Mouse (Mus musculus): ENCODE results near the gene Cript. TPM values are rescaled to one million over a fixed set of nuclear protein-coding genes. Genes with fewer than 3 reads are reported as not detected.

The Cript gene
- total RNA-seq, 1 experiment = 35.4 TPM

DNA sequence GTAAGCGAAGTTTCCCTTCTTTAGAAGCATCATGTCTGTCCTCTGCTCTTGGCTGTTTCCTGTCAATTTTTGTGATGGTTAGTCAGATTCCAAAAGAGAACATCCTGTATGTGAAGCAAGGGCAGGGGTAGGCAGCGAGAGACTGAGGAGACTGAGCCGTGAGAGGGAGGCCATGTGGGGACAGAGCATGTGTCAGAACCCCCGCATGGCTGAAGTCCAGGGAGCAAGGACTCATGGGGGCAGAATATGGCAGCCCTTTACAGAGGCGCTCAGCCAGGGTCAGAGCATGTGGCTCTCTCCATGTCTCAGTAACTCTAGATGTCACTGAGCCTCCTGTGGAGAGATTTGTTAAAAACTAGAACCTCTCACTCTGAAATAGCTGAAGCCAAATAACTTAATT is 28.6 kb downstream of the Cript start:
- no peaks in the 10 kb centered on the region for H3K36me3 ChIP-seq (ENCODE audit: control insufficient read depth, insufficient read depth, low read length, poor library complexity, severe bottlenecking)
- no peaks in the 10 kb centered on the region for H3K9me3 ChIP-seq (ENCODE audit: control insufficient read depth, insufficient read depth, low read depth, low read length)
- no peak overlapping the region for H3K9ac ChIP-seq (ENCODE audit: insufficient read depth, low read depth, low read length, poor library complexity, severe bottlenecking)
- DNase-seq (ENCODE audit: low read depth, low spot score) = no peak
- TF ChIP-seq CHD2 (IDR thresholded peaks at IDR 0.05; ENCODE audit: low read depth, low read length) = no peak
- no peak for TF ChIP-seq ZC3H11A (IDR thresholded peaks at IDR 0.05; ENCODE audit: borderline replicate concordance, low read depth, low read length)
- TF ChIP-seq MAFK (IDR thresholded peaks at IDR 0.05; ENCODE audit: insufficient read depth, low read depth, low read length) = no peak
- TF ChIP-seq ZNF384 (IDR thresholded peaks at IDR 0.05; ENCODE audit: low read depth, low read length) = no peak
- TF ChIP-seq HCFC1 (IDR thresholded peaks at IDR 0.05; ENCODE audit: borderline replicate concordance, insufficient read depth, low read length) = no peak
- in situ Hi-C loops (cut with MboI; ENCODE audit: low sequenced_read_pairs in 2 of 2, unreplicated experiment in 2 of 2) = loop anchor here in 1 of 2 experiments (10.0 kb wide), 1 partner anchor 191 kb away; no protein-coding TSS in a partner anchor
- no peaks in the 10 kb centered on the region for H3K4me1 ChIP-seq (ENCODE audit: control insufficient read depth in 2 of 2, insufficient read depth in 2 of 2, low read length in 2 of 2, poor library complexity in 1 of 2)
- no peak overlapping the region for H3K4me3 ChIP-seq (ENCODE audit: insufficient read depth in 1 of 2, low read depth in 1 of 2, low read length in 2 of 2, poor library complexity in 1 of 2, severe bottlenecking in 1 of 2)
- H3K27ac ChIP-seq (ENCODE audit: insufficient read depth, low read depth, low read length, poor library complexity, severe bottlenecking) = no peak overlapping the region

DNA sequence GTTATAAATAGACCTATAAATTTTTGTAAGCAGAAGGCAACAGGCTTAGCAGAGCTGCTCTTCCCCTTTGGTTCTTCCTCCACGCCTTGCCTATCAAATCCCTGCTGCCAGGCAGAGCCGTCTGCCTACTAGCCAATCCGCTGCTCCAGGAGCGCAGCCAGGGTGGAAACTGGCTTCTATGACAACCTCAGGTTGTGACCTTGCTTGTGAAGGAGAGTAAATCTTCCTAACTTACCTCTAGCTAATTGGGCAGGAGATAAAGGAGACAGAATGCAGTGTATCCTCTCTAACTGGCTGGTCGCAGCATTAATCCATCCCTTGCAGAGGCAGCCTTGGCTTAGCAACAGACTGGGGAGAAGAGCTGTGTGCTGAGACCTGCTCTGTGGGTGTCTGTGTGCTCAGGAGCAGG is 29.7 kb downstream of the Cript start:
- no peak overlapping the region for H3K9ac ChIP-seq (ENCODE audit: insufficient read depth, low read depth, low read length, poor library complexity, severe bottlenecking)
- H3K36me3 ChIP-seq (ENCODE audit: control insufficient read depth, insufficient read depth, low read length, poor library complexity, severe bottlenecking) = no peaks in the 10 kb centered on the region
- H3K9me3 ChIP-seq (ENCODE audit: control insufficient read depth, insufficient read depth, low read depth, low read length) = no peaks in the 10 kb centered on the region
- in situ Hi-C loops (cut with MboI; ENCODE audit: low sequenced_read_pairs in 2 of 2, unreplicated experiment in 2 of 2) = loop anchor here in 1 of 2 experiments (10.0 kb wide), 1 partner anchor 190 kb away; no protein-coding TSS in a partner anchor
- H3K4me1 ChIP-seq (ENCODE audit: control insufficient read depth in 2 of 2, insufficient read depth in 2 of 2, low read length in 2 of 2, poor library complexity in 1 of 2) = no peaks in the 10 kb centered on the region
- H3K27ac ChIP-seq (ENCODE audit: insufficient read depth, low read depth, low read length, poor library complexity, severe bottlenecking) = no peak overlapping the region
- no peak overlapping the region for H3K4me3 ChIP-seq (ENCODE audit: insufficient read depth in 1 of 2, low read depth in 1 of 2, low read length in 2 of 2, poor library complexity in 1 of 2, severe bottlenecking in 1 of 2)
- TF ChIP-seq MAFK (IDR thresholded peaks at IDR 0.05; ENCODE audit: insufficient read depth, low read depth, low read length) = no peak
- no peak for TF ChIP-seq CHD2 (IDR thresholded peaks at IDR 0.05; ENCODE audit: low read depth, low read length)
- no peak for TF ChIP-seq ZC3H11A (IDR thresholded peaks at IDR 0.05; ENCODE audit: borderline replicate concordance, low read depth, low read length)
- no peak for TF ChIP-seq ZNF384 (IDR thresholded peaks at IDR 0.05; ENCODE audit: low read depth, low read length)
- no peak for TF ChIP-seq HCFC1 (IDR thresholded peaks at IDR 0.05; ENCODE audit: borderline replicate concordance, insufficient read depth, low read length)
- no peak for DNase-seq (ENCODE audit: low read depth, low spot score)

DNA sequence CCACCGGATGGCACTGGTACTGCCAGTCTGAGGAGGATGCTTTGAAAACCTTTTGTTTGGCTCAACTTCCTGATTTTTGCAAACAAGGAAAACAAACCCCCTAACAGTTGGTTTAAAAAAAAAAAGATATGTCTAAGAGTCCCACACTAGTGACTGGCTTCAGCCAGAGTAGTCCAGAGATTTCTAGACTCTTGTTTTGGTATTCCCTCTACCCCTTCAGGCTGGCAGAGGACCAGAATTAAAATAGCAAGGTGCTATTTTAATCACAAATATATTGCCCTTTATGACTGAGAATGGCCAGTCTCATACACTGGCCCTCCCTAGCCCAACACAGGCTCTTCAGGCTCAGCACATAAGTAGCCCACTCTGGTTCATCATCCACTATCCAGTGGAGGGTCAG is 30.3 kb downstream of the Cript start:
- Histone ChIP-seq H3K4me1 (ENCODE audit: control insufficient read depth in 2 of 2, insufficient read depth in 2 of 2, low read length in 2 of 2, poor library complexity in 1 of 2) (no peaks in the 10 kb centered on the region), H3K36me3 (ENCODE audit: control insufficient read depth, insufficient read depth, low read length, poor library complexity, severe bottlenecking) (no peaks in the 10 kb centered on the region), H3K4me3 (ENCODE audit: insufficient read depth in 1 of 2, low read depth in 1 of 2, low read length in 2 of 2, poor library complexity in 1 of 2, severe bottlenecking in 1 of 2) (no peak overlapping the region), H3K27ac (ENCODE audit: insufficient read depth, low read depth, low read length, poor library complexity, severe bottlenecking) (no peak overlapping the region), H3K9ac (ENCODE audit: insufficient read depth, low read depth, low read length, poor library complexity, severe bottlenecking) (no peak overlapping the region), H3K9me3 (ENCODE audit: control insufficient read depth, insufficient read depth, low read depth, low read length) (no peaks in the 10 kb centered on the region)
- in situ Hi-C loops (cut with MboI; ENCODE audit: low sequenced_read_pairs in 2 of 2, unreplicated experiment in 2 of 2) = loop anchor here in 1 of 2 experiments (10.0 kb wide), 1 partner anchor 189 kb away; no protein-coding TSS in a partner anchor
- no peak for DNase-seq (ENCODE audit: low read depth, low spot score)
- TF ChIP-seq CHD2 (IDR thresholded peaks at IDR 0.05; ENCODE audit: low read depth, low read length) (no peak), ZNF384 (IDR thresholded peaks at IDR 0.05; ENCODE audit: low read depth, low read length) (no peak), MAFK (IDR thresholded peaks at IDR 0.05; ENCODE audit: insufficient read depth, low read depth, low read length) (no peak), ZC3H11A (IDR thresholded peaks at IDR 0.05; ENCODE audit: borderline replicate concordance, low read depth, low read length) (no peak), HCFC1 (IDR thresholded peaks at IDR 0.05; ENCODE audit: borderline replicate concordance, insufficient read depth, low read length) (no peak)

DNA sequence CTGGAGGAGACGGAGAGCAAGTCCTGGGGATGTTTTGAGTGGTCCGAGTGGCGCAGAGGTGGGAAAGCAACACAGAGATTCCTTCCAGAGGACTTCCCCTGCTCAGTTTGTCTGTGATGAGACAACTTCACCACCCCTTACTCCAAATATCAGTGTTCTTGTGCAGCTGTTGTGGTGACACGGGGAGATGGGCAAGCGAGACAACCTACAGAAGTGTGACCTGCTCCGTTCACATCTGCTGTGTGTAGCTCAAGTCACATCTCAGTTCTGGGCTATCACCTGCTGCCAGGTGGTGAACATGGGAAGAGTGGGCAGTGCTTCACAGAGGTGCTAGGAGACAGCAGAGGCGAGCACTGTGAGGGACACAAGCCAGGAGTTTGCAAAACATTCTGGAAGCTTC is 31.4 kb downstream of the Cript start:
- in situ Hi-C loops (cut with MboI; ENCODE audit: low sequenced_read_pairs in 2 of 2, unreplicated experiment in 2 of 2) = loop anchor here in 1 of 2 experiments (10.0 kb wide), 1 partner anchor 188 kb away; no protein-coding TSS in a partner anchor
- H3K9ac ChIP-seq (ENCODE audit: insufficient read depth, low read depth, low read length, poor library complexity, severe bottlenecking) = no peak overlapping the region
- no peaks in the 10 kb centered on the region for H3K36me3 ChIP-seq (ENCODE audit: control insufficient read depth, insufficient read depth, low read length, poor library complexity, severe bottlenecking)
- H3K27ac ChIP-seq (ENCODE audit: insufficient read depth, low read depth, low read length, poor library complexity, severe bottlenecking) = no peak overlapping the region
- no peaks in the 10 kb centered on the region for H3K9me3 ChIP-seq (ENCODE audit: control insufficient read depth, insufficient read depth, low read depth, low read length)
- no peak overlapping the region for H3K4me3 ChIP-seq (ENCODE audit: insufficient read depth in 1 of 2, low read depth in 1 of 2, low read length in 2 of 2, poor library complexity in 1 of 2, severe bottlenecking in 1 of 2)
- TF ChIP-seq HCFC1 (IDR thresholded peaks at IDR 0.05; ENCODE audit: borderline replicate concordance, insufficient read depth, low read length) = no peak
- no peak for TF ChIP-seq ZNF384 (IDR thresholded peaks at IDR 0.05; ENCODE audit: low read depth, low read length)
- no peak for TF ChIP-seq CHD2 (IDR thresholded peaks at IDR 0.05; ENCODE audit: low read depth, low read length)
- no peak for TF ChIP-seq MAFK (IDR thresholded peaks at IDR 0.05; ENCODE audit: insufficient read depth, low read depth, low read length)
- no peak for TF ChIP-seq ZC3H11A (IDR thresholded peaks at IDR 0.05; ENCODE audit: borderline replicate concordance, low read depth, low read length)
- no peaks in the 10 kb centered on the region for H3K4me1 ChIP-seq (ENCODE audit: control insufficient read depth in 2 of 2, insufficient read depth in 2 of 2, low read length in 2 of 2, poor library complexity in 1 of 2)
- DNase-seq (ENCODE audit: low read depth, low spot score) = no peak

Data from ES-E14 (cell line).